Mouse (Mus musculus) right cerebral cortex, postnatal 14 days (tissue): Measurements from ENCODE around the gene Rpl10l.

ENCODE experiments used
- DNase-seq: peaks from one replicate; pipeline ENCODE4 v3.0.0; 2022

Gene Rpl10l

DNA sequence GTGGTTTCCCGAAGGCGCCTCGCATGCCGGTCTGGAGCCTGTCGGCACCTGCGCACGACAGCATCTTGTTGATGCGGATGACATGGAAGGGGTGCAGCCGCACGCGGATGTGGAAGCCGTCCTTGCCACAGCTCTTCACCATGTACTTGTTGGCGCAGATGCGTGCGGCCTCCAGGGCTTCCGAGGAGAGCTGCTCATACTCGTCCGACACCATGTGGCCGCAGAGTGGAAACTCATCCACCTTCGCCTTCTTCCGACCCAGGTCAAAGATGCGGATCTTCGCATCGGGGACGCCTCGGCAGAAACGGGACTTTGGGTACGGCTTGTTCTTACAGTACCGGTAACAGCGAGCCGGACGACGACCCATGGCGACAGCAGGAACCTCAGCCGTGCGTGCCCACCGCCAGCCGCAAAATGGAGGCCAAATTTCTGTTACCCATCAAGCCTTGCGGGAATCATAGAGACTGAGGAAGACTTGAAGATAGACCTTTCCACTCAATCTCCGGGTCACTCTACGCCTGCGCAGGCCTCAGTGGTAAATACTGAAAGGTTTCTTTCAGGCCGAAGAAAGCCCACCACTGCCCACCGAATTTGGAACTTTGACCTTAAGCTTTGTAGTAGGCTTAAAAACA lies at the start of gene Rpl10l:
Gene Rpl10l, minus strand, starts transcription at position 411 of the 632 bp plus-strand sequence.
- DNase-seq, result no peak

DNA sequence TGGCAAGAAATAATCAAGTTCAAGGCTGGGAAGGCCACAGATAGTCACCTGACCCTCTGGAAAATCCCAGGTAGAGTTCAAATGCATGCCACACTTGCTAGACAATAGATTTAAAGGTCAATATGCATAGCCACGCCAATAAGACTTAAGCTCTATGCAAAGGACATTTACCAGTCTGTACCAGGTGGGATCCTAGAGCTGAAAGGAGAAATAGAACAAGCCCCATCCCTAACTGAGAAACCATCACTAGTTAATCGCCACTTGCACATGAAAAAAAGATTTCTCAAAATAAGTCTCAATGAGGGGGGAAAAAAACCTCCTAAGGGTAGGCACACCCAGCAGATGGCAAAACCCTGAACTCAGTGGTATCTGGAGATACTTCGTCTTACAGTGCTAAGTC lies 8.3 kb downstream of the Rpl10l start:
- DNase-seq, result no peak

DNA sequence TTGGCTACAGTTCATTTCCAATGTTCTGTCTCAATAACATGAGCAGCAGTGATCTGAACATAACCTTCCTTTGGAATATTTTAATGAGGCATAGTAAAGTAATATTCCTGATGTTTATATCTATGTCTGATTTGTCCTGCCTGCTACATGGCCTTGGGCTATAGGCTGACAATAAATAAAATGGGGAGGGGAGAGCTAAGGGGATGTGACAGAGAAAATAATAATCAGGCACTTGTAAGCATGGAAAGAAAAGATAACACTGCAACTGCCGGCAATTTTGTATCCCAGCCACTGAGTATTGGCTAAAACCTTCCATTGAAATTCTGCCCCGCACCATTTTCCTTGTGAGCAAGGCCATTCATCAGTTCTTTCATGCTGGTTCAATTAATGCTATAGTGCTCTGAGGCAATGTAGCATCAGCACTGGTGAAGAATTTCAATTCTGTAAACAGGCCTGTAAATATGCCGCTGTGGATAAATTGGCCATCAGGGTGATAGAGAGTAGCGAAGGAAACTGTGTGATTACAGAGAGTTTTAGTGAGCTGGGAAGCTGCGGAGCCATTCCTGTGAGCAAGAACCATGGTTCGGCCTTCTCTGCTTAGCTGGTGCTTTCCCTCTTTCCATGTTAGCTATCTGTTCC lies 38.6 kb downstream of the Rpl10l start:
- no peak for DNase-seq

DNA sequence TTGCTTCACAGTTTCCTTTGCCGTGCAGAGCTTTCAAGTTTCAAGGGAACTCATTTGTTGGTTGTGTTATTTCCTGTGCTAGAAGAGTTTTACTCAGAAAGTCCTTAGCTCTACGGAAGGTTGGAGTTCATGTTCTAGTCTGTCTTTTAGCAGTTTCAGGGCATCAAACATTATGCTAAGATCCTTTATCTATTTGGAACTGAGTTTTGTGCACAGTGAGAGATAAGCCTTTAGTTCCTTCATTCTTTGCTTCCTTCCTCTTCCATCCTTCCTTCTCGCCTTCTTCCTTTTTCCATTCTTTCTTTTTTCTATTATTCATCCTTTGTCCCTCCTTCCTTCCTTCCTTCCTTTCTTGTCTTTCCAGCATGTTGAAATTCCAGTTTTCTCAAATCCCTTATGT lies 50.0 kb downstream of the Rpl10l start:
- DNase-seq, result no peak
